Mouse (Mus musculus): ENCODE measurements around the gene Gm45521. TPM values are rescaled to one million over a fixed set of nuclear protein-coding genes. Genes with fewer than 3 reads are reported as not detected.

Gm45521 gene
- polyA plus RNA-seq, 2 experiments, result not detected

GRCm38 (mm10) chr14:7975177-7975576 lies 18.1 kb downstream of the Gm45521 start:
- DNase-seq (ENCODE audit: low spot score), result no peak
- 82% methylated on average over 6 of the region's 6 CpGs for WGBS
- no peaks in the 10 kb centered on the region for H3K36me3 ChIP-seq (ENCODE audit: control insufficient read depth, insufficient read depth, low read length)
- no peaks in the 10 kb centered on the region for H3K9me3 ChIP-seq (ENCODE audit: control insufficient read depth, low read length)
- no peaks in the 10 kb centered on the region for H3K27me3 ChIP-seq (ENCODE audit: control insufficient read depth, insufficient read depth, low read length)
- no peak for ATAC-seq (ENCODE audit: low FRiP score, low read depth)
- no peak for TF ChIP-seq POLR2A (IDR thresholded peaks at IDR 0.05; ENCODE audit: borderline replicate concordance, extremely low read depth, insufficient read depth, insufficient read length)
- no peak overlapping the region for H3K4me3 ChIP-seq (replicated peaks; ENCODE audit: low read length)
- H3K9ac ChIP-seq (ENCODE audit: low read depth, low read length, severe bottlenecking), result no peak overlapping the region
- no peak overlapping the region for H3K27ac ChIP-seq (replicated peaks; ENCODE audit: low read depth, low read length)
- H3K4me1 ChIP-seq (ENCODE audit: control insufficient read depth, insufficient read depth, low read length), result no peaks in the 10 kb centered on the region
- H3K4me2 ChIP-seq (replicated peaks; ENCODE audit: low read depth, low read length, severe bottlenecking), result no peak overlapping the region

- Histone ChIP-seq H3K27me3 (ENCODE audit: control insufficient read depth, insufficient read depth, low read length) (no peaks in the 10 kb centered on the region), H3K4me2 (replicated peaks; ENCODE audit: low read depth, low read length, severe bottlenecking) (no peak overlapping the region), H3K9me3 (ENCODE audit: control insufficient read depth, low read length) (no peaks in the 10 kb centered on the region), H3K9ac (ENCODE audit: low read depth, low read length, severe bottlenecking) (no peak overlapping the region), H3K4me1 (ENCODE audit: control insufficient read depth, insufficient read depth, low read length) (no peaks in the 10 kb centered on the region), H3K36me3 (ENCODE audit: control insufficient read depth, insufficient read depth, low read length) (no peaks in the 10 kb centered on the region), H3K4me3 (replicated peaks; ENCODE audit: low read length) (no peak overlapping the region), H3K27ac (replicated peaks; ENCODE audit: low read depth, low read length) (no peak overlapping the region)
- ATAC-seq (ENCODE audit: low FRiP score, low read depth), result no peak
- WGBS, result 86% methylated on average over 1 of the region's 1 CpGs
- TF ChIP-seq POLR2A (IDR thresholded peaks at IDR 0.05; ENCODE audit: borderline replicate concordance, extremely low read depth, insufficient read depth, insufficient read length), result no peak
- DNase-seq (ENCODE audit: low spot score), result no peak
These were observed 20.4 kb downstream of the Gm45521 start for GRCm38 (mm10) chr14:7977471-7977870.

- Histone ChIP-seq H3K9ac (ENCODE audit: low read depth, low read length, severe bottlenecking) (no peak overlapping the region), H3K27me3 (ENCODE audit: control insufficient read depth, insufficient read depth, low read length) (no peaks in the 10 kb centered on the region), H3K4me1 (ENCODE audit: control insufficient read depth, insufficient read depth, low read length) (no peaks in the 10 kb centered on the region), H3K4me3 (replicated peaks; ENCODE audit: low read length) (no peak overlapping the region), H3K4me2 (replicated peaks; ENCODE audit: low read depth, low read length, severe bottlenecking) (no peak overlapping the region), H3K9me3 (ENCODE audit: control insufficient read depth, low read length) (no peaks in the 10 kb centered on the region), H3K36me3 (ENCODE audit: control insufficient read depth, insufficient read depth, low read length) (no peaks in the 10 kb centered on the region), H3K27ac (replicated peaks; ENCODE audit: low read depth, low read length) (no peak overlapping the region)
- no peak for TF ChIP-seq POLR2A (IDR thresholded peaks at IDR 0.05; ENCODE audit: borderline replicate concordance, extremely low read depth, insufficient read depth, insufficient read length)
- 82% methylated on average over 1 of the region's 1 CpGs for WGBS
- ATAC-seq (ENCODE audit: low FRiP score, low read depth) (no peak), DNase-seq (ENCODE audit: low spot score) (no peak)
These were observed 21.1 kb downstream of the Gm45521 start for GRCm38 (mm10) chr14:7978183-7978582.

- TF ChIP-seq POLR2A (IDR thresholded peaks at IDR 0.05; ENCODE audit: borderline replicate concordance, extremely low read depth, insufficient read depth, insufficient read length), result no peak
- no peak for ATAC-seq (ENCODE audit: low FRiP score, low read depth)
These were observed 24.1 kb downstream of the Gm45521 start for GRCm38 (mm10) chr14:7981226-7981625.

GRCm38 (mm10) chr14:7986913-7987312 lies 29.8 kb downstream of the Gm45521 start:
- Histone ChIP-seq H3K27ac (replicated peaks; ENCODE audit: low read depth, low read length) (no peak overlapping the region), H3K9me3 (ENCODE audit: control insufficient read depth, low read length) (no peaks in the 10 kb centered on the region), H3K4me2 (replicated peaks; ENCODE audit: low read depth, low read length, severe bottlenecking) (no peak overlapping the region), H3K4me3 (replicated peaks; ENCODE audit: low read length) (no peak overlapping the region), H3K36me3 (ENCODE audit: control insufficient read depth, insufficient read depth, low read length) (no peaks in the 10 kb centered on the region), H3K4me1 (ENCODE audit: control insufficient read depth, insufficient read depth, low read length) (no peaks in the 10 kb centered on the region), H3K27me3 (ENCODE audit: control insufficient read depth, insufficient read depth, low read length) (no peaks in the 10 kb centered on the region), H3K9ac (ENCODE audit: low read depth, low read length, severe bottlenecking) (no peak overlapping the region)
- WGBS, result 91% methylated on average over 6 of the region's 6 CpGs
- ATAC-seq (ENCODE audit: low FRiP score, low read depth) (no peak), DNase-seq (ENCODE audit: low spot score) (no peak)
- TF ChIP-seq POLR2A (IDR thresholded peaks at IDR 0.05; ENCODE audit: borderline replicate concordance, extremely low read depth, insufficient read depth, insufficient read length), result no peak

More at GRCm38 (mm10) chr14:7981226-7981625, 24.1 kb downstream of the Gm45521 start:
- Histone ChIP-seq H3K4me3 (replicated peaks; ENCODE audit: low read length) (no peak overlapping the region), H3K27me3 (ENCODE audit: control insufficient read depth, insufficient read depth, low read length) (no peaks in the 10 kb centered on the region), H3K4me1 (ENCODE audit: control insufficient read depth, insufficient read depth, low read length) (no peaks in the 10 kb centered on the region), H3K9me3 (ENCODE audit: control insufficient read depth, low read length) (no peaks in the 10 kb centered on the region), H3K4me2 (replicated peaks; ENCODE audit: low read depth, low read length, severe bottlenecking) (no peak overlapping the region), H3K27ac (replicated peaks; ENCODE audit: low read depth, low read length) (no peak overlapping the region), H3K36me3 (ENCODE audit: control insufficient read depth, insufficient read depth, low read length) (no peaks in the 10 kb centered on the region), H3K9ac (ENCODE audit: low read depth, low read length, severe bottlenecking) (no peak overlapping the region)
- 100% methylated on average over 1 of the region's 1 CpGs for WGBS
- DNase-seq (ENCODE audit: low spot score), result no peak

GRCm38 (mm10) chr14:7989371-7989770 lies 32.3 kb downstream of the Gm45521 start:
- Histone ChIP-seq H3K27ac (replicated peaks; ENCODE audit: low read depth, low read length) (no peak overlapping the region), H3K4me1 (ENCODE audit: control insufficient read depth, insufficient read depth, low read length) (0 out of 2 replicates have a peak, but pooled peaks cover 5% of the 10 kb centered on the region), H3K4me3 (replicated peaks; ENCODE audit: low read length) (no peak overlapping the region), H3K27me3 (ENCODE audit: control insufficient read depth, insufficient read depth, low read length) (no peaks in the 10 kb centered on the region), H3K9ac (ENCODE audit: low read depth, low read length, severe bottlenecking) (no peak overlapping the region), H3K36me3 (ENCODE audit: control insufficient read depth, insufficient read depth, low read length) (no peaks in the 10 kb centered on the region), H3K9me3 (ENCODE audit: control insufficient read depth, low read length) (no peaks in the 10 kb centered on the region), H3K4me2 (replicated peaks; ENCODE audit: low read depth, low read length, severe bottlenecking) (no peak overlapping the region)
- DNase-seq (ENCODE audit: low spot score) (no peak), ATAC-seq (ENCODE audit: low FRiP score, low read depth) (no peak)
- no peak for TF ChIP-seq POLR2A (IDR thresholded peaks at IDR 0.05; ENCODE audit: borderline replicate concordance, extremely low read depth, insufficient read depth, insufficient read length)
- 68% methylated on average over 1 of the region's 1 CpGs for WGBS
